Mouse (Mus musculus) ovary, postnatal 14 days (tissue): ENCODE results near the gene Rims4.

Experiments
- DNase-seq: peaks from one replicate; pipeline ENCODE4 v3.0.0; 2022; ENCODE audit warnings: low spot score

Gene Rims4

GRCm38 (mm10) chr2:163866061-163866460 lies 52.4 kb downstream of the Rims4 start:
- DNase-seq, result no peak

GRCm38 (mm10) chr2:163865311-163865710 lies 53.2 kb downstream of the Rims4 start:
- no peak for DNase-seq

- DNase-seq, result peak; percentile 34
Measured at GRCm38 (mm10) chr2:163858254-163858947, 60.1 kb downstream of the Rims4 start.

DNA sequence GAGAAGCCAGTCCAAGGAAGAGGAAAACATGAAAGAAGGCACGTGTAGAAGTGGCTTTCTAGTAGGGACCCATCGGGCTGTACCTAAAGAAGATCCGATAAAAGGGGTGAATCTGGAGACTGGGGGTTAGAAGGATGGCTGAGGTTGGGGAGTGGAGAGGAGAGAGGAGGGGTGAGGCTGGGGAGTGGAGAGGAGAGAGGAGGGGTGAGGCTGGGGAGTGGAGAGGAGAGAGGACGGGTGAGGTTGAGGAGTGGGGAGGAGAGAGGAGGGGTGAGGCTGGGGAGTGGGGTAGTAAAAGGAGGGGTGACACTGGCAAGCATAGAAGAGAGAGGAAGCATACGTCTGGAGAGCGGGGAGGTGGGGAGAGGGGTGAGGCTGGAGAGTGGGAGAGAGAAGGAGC lies 61.2 kb downstream of the Rims4 start:
- DNase-seq, result no peak

- DNase-seq, result no peak
Measured at GRCm38 (mm10) chr2:163853461-163853901, 65.0 kb downstream of the Rims4 start, which contains the start of gene Kcnk15. Gene Kcnk15 (plus strand): TSS chr2:163853651.

GRCm38 (mm10) chr2:163842043-163842442 lies 76.4 kb downstream of the Rims4 start:
- DNase-seq, result no peak

GRCm38 (mm10) chr2:163839519-163839918 lies 79.0 kb downstream of the Rims4 start:
- DNase-seq, result peak; percentile 54

DNA sequence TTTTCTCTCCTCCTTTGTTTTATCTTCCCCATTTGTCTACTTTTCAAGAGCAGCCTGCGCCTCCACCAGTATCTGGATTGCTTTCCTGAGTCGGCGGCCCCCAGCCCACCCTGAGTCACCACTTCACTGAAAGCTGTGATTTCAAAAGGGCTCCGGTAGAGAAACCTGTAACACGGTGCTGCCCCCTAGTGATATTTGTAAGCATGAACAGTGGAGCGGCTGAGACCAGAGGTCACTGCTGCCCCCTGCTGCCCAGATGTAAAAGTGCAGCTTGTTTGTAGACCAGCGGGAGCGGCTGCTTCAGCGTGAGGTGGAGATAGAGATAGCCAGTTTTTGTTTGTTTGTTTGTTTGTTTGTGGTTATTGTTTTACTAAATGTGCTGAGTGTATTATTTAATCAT lies 80.4 kb downstream of the Rims4 start:
- DNase-seq, result peak; percentile 71

DNA sequence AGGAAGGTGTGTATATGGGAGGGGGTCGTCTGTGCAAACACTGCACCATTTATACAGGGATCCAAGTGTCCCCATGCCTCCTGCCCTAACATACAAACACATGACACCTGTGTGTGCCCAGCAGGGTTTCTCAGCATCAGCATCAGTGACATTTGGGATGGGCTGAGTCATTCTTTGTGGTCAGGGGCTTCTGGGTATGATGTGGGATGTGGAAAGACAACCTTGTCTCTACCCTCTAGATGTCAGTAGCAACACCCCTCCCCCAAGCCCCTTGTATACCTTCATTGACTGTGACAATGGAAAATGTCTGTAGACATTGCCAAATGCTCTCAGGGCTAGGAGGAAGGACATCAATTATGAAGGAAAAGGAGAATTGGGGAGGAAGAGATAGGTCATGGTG lies 87.3 kb downstream of the Rims4 start:
- no peak for DNase-seq

DNA sequence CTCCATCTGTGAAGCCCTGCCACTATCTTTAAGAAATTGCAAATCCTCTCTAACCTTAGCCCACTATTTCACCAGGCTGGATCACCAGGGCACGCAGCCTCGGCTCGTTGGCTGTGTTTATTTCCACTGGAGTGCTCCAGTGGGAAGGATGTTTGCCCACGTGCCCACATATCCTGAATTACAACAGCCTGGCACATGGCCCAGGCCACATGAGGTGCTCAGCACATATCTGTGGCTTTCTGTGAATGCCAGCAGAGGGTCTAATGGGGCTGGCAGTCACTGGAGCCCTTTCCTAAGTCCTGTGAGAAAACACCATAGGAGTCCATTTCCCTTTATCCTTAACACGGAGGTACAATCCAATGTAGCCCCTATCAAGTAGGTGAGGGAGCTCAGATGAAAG lies 92.0 kb downstream of the Rims4 start:
- no peak for DNase-seq

- DNase-seq, result no peak
Measured at GRCm38 (mm10) chr2:163825861-163826260, 92.6 kb downstream of the Rims4 start.

- DNase-seq, result peak; percentile 27
Measured at GRCm38 (mm10) chr2:163823771-163824170, 94.7 kb downstream of the Rims4 start.

DNA sequence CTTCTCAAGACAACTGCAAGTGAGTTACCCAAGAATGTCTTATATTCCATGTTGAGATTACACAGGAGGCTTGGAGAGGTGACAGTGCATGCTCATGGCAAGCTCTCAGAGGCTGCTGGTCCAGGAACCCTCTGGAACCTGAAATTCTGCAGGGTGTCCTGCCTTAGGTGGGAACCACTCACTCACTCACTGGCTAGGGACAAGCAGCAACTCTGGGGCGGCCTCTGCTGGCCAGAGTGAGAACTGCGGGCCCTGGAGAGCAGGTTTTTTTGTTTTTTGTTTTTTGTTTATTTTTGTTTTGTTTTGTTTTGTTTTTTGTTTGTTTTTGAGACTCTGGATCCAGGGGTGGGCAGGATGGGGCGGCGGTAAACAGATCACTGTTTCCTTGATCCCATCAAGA lies 95.2 kb downstream of the Rims4 start:
- peak; percentile 47 for DNase-seq

DNA sequence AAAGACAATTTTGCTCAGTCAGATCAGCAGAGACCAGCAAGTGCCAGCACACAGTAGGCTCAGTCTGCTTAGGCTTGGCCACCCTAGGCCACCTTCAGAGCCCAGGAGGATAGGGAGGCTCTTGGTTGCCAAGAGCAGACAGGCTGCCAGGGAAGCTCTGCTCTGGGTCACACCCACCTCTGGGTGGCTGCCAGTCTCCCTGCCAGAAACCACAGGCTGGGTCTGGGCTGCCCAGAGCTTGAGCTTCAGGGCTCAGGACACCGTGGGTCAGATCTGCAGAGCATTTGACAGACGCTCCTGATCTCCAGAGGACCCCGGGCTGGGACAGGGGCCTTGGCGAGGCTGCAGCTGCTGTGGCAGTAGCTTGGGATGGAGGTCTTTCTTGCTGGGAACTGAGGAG lies 97.9 kb downstream of the Rims4 start, which contains the start of gene Ccn5:
Ccn5 (plus strand) TSS at position 255 of the 400 bp plus-strand sequence.
- DNase-seq, result peak; percentile 66

DNA sequence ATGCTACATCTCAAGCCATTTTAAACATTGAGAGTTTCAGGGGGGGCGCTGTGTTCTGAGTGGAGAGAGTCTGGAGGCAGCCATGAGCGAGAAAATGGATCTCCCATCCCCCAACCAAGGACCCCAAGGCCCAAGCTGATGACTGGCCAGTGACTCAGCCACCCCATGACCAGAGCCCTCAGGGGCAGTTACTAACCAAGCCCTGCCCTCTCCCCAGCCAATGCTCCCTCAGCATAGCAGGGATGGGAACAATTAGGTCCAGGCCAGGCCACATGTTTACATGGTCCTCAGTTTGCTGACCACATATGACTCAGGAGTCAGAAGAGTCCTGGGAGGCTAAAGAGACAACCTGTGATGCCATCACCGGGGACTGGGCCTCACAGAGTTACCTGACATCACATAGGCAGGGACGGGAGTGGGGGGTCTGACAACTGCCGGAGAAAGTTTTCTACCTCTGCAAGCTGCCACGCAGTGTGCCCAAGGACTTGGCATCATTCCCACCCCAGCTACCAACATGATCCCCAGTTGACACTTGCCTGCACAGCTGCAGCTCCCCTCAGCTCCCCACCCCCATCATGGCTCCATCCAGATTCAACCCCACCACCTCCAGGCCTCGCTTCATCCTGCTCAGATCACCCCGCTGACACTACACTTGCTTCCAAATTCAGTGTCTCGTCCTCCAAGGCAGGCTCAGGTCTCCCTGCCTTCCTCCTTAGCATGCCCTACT lies 103.6 kb downstream of the Rims4 start:
- no peak for DNase-seq

DNA sequence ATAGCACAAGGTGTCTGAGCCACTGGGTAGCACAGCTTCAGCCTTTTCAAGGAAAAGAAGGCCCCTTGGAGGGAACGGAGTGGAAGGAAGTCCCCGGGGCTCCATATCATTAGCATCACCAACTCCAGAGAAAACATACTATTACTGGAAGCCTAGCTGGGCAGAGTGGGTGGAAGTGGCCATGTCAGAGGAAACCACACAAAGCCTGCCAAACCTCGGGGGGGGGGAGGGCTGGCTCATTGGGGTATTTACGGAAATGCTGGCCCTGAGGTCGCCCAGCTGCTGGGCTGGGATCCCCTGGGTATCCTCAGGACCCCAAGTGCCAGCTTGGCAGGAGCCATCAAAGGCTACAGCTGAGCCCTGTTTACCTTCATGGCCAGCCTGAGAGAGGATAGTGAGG lies 105.4 kb downstream of the Rims4 start:
- no peak for DNase-seq
